Mouse (Mus musculus) left cerebral cortex, postnatal 36 days (tissue): ENCODE results near the gene Ccdc159. TPM values are rescaled to one million over a fixed set of nuclear protein-coding genes. Genes with fewer than 3 reads are reported as not detected.

ENCODE experiments used
- DNase-seq, 2 experiments: peaks; one replicate each; pipeline ENCODE4 v3.0.0; 2021 to 2022; ENCODE audit warnings: low spot score in 2 of 2, mixed read lengths in 1 of 2
- intact Hi-C: fragments of 180-260 bp; cut with DNase I; formaldehyde crosslinking; loops from one replicate; pipeline ENCODE4 v1.15.1; 2025
- total RNA-seq, 2 experiments: library from RNA; stranded (reverse); gene quantifications; 2 replicates each; pipeline ENCODE4 v1.2.3; 2021

Gene Ccdc159
- total RNA-seq, 2 experiments from 2014 or later: 13.0 to 20.1 TPM

- no peak for DNase-seq
- intact Hi-C loops: no loop called here
Observed at GRCm38 (mm10) chr9:21958372-21958771, 31.1 kb downstream of the Ccdc159 start.

GRCm38 (mm10) chr9:21959244-21959643, 32.0 kb downstream of the Ccdc159 start:
- intact Hi-C loops: no loop called here

GRCm38 (mm10) chr9:21960135-21960534, 32.9 kb downstream of the Ccdc159 start:
- no peak for DNase-seq
- intact Hi-C loops: loop anchor here (5.0 kb wide), 1 partner anchor 92 kb away; the partner anchor contains the start of gene Elavl3

More at GRCm38 (mm10) chr9:21959244-21959643, 32.0 kb downstream of the Ccdc159 start:
- no peak for DNase-seq

- intact Hi-C loops: loop anchor here (5.0 kb wide), 1 partner anchor 92 kb away; the partner anchor contains the start of gene Elavl3
- DNase-seq: no peak
Observed at GRCm38 (mm10) chr9:21960558-21961208, 33.4 kb downstream of the Ccdc159 start.

- DNase-seq: no peak
- intact Hi-C loops: loop anchor here (5.0 kb wide), 1 partner anchor 91 kb away; the partner anchor contains the start of gene Elavl3
Observed at GRCm38 (mm10) chr9:21961366-21961980, 34.2 kb downstream of the Ccdc159 start.

- no peak for DNase-seq
- intact Hi-C loops: loop anchor here (5.0 kb wide), 1 partner anchor 90 kb away; the partner anchor contains the start of gene Elavl3
Observed at GRCm38 (mm10) chr9:21962010-21962409, 34.7 kb downstream of the Ccdc159 start.

- DNase-seq: peak; percentile 76 to 80
- intact Hi-C loops: loop anchor here (5.0 kb wide), 1 partner anchor 90 kb away; the partner anchor contains the start of gene Elavl3
Observed at GRCm38 (mm10) chr9:21962416-21963059, 35.3 kb downstream of the Ccdc159 start.

GRCm38 (mm10) chr9:21963417-21963816, 36.1 kb downstream of the Ccdc159 start, which contains the start of gene Epor:
Gene Epor, minus strand, starts transcription at chr9:21963506.
- DNase-seq: no peak
- intact Hi-C loops: loop anchor here (5.0 kb wide), 1 partner anchor 89 kb away; the partner anchor contains the start of gene Elavl3

- intact Hi-C loops: no loop called here
- no peak for DNase-seq
Observed at GRCm38 (mm10) chr9:21968883-21969282, 41.6 kb downstream of the Ccdc159 start.

- no peak for DNase-seq
- intact Hi-C loops: no loop called here
Observed at GRCm38 (mm10) chr9:21969304-21969703, 42.0 kb downstream of the Ccdc159 start.

GRCm38 (mm10) chr9:21976626-21977175, 49.4 kb downstream of the Ccdc159 start:
- intact Hi-C loops: loop anchor here (10.0 kb wide), 1 partner anchor 168 kb away; no protein-coding TSS in a partner anchor
- DNase-seq: no peak

GRCm38 (mm10) chr9:21977331-21977730, 50.1 kb downstream of the Ccdc159 start:
- intact Hi-C loops: loop anchor here (10.0 kb wide), 1 partner anchor 167 kb away; no protein-coding TSS in a partner anchor
- no peak for DNase-seq

- no peak for DNase-seq
- intact Hi-C loops: loop anchor here (10.0 kb wide), 1 partner anchor 167 kb away; no protein-coding TSS in a partner anchor
Observed at GRCm38 (mm10) chr9:21977972-21978371, 50.7 kb downstream of the Ccdc159 start.

- DNase-seq: no peak
- intact Hi-C loops: loop anchor here (10.0 kb wide), 1 partner anchor 166 kb away; no protein-coding TSS in a partner anchor
Observed at GRCm38 (mm10) chr9:21978398-21979128, 51.3 kb downstream of the Ccdc159 start.

GRCm38 (mm10) chr9:21983911-21984310, 56.6 kb downstream of the Ccdc159 start:
- intact Hi-C loops: no loop called here
- DNase-seq: no peak
